Mouse (Mus musculus) effector memory CD4-positive, alpha-beta T cell, adult 7 months (primary cell): ENCODE results near the gene Aqp8. TPM values are rescaled to one million over a fixed set of nuclear protein-coding genes. Genes with fewer than 3 reads are reported as not detected.

Source experiments
- polyA plus RNA-seq: library from polyadenylated mRNA; unstranded; fragments of 100-300 nt; shearing (Covaris generic); gene quantifications from one replicate; pipeline ENCODE4 v1.2.1, GENCODE M21; 2017

Gene Aqp8
- not detected for polyA plus RNA-seq

GRCm38 (mm10) chr7:123462070-123462501 lies at the start of gene Aqp8:
Gene Aqp8 (plus strand): TSS chr7:123462291.

GRCm38 (mm10) chr7:123500239-123501219 lies 38.4 kb downstream of the Aqp8 start, which contains the start of gene Zkscan2:
Gene Zkscan2 (minus strand): TSS chr7:123500449.

Other genes with a start within 250 kb of the Aqp8 start
- not detected for gene Slc5a11, start 247.5 kb upstream of the Aqp8 start, polyA plus RNA-seq
- 12.2 TPM for gene Lcmt1, start 92.5 kb upstream of the Aqp8 start, polyA plus RNA-seq
- 43.7 TPM for gene Arhgap17, start 92.4 kb upstream of the Aqp8 start, polyA plus RNA-seq
- 0.29 TPM for gene Zkscan2, start 38.2 kb downstream of the Aqp8 start, polyA plus RNA-seq